Mouse (Mus musculus): Measurements from ENCODE around the gene Olfr849.

GRCm38 (mm10) chr9:19492995-19493394 lies 52.9 kb downstream of the Olfr849 start, which contains the start of gene Olfr851:
- TF ChIP-seq CTCF (IDR thresholded peaks at IDR 0.05; ENCODE audit: low read depth, low read length) (no peak), POLR2A (IDR thresholded peaks at IDR 0.05; ENCODE audit: insufficient read depth, low read length) (no peak)

Data from ES-Bruce4 (cell line).